Mouse (Mus musculus) cerebellum, postnatal 25 days (tissue): ENCODE results near the gene Klf14.

ENCODE experiments used
- DNase-seq, 2 experiments: peaks; one replicate each; pipeline ENCODE4 v3.0.0; 2021; ENCODE audit warnings: mixed read lengths in 2 of 2

The Klf14 gene

GRCm38 (mm10) chr6:30958736-30959540, at the start of gene Klf14:
Gene Klf14, minus strand, starts transcription at chr6:30959078.
- no peak for DNase-seq

GRCm38 (mm10) chr6:31006111-31006600, 47.3 kb upstream of the Klf14 start:
- no peak for DNase-seq

GRCm38 (mm10) chr6:30986393-30986792, 27.5 kb upstream of the Klf14 start:
- DNase-seq, result no peak

- no peak for DNase-seq
Observed at GRCm38 (mm10) chr6:30983021-30983420, 24.1 kb upstream of the Klf14 start.

GRCm38 (mm10) chr6:30982372-30982980, 23.6 kb upstream of the Klf14 start:
- no peak for DNase-seq

GRCm38 (mm10) chr6:30981351-30981750, 22.5 kb upstream of the Klf14 start:
- DNase-seq, result no peak

GRCm38 (mm10) chr6:30978615-30979014, 19.7 kb upstream of the Klf14 start:
- no peak for DNase-seq

- DNase-seq, result no peak
Observed at GRCm38 (mm10) chr6:30972121-30972520, 13.2 kb upstream of the Klf14 start.

GRCm38 (mm10) chr6:30957784-30958735, 818 bp downstream of the Klf14 start:
- peak; percentile 24 to 54 for DNase-seq

- DNase-seq, result no peak
Observed at GRCm38 (mm10) chr6:30939264-30939663, 19.6 kb downstream of the Klf14 start.

- DNase-seq, result no peak
Observed at GRCm38 (mm10) chr6:30922821-30923220, 36.1 kb downstream of the Klf14 start.

GRCm38 (mm10) chr6:30921826-30922225, 37.1 kb downstream of the Klf14 start:
- peak; percentile 9 to 14 for DNase-seq

- peak; percentile 22 to 41 for DNase-seq
Observed at GRCm38 (mm10) chr6:30920834-30921675, 37.8 kb downstream of the Klf14 start.

GRCm38 (mm10) chr6:30915473-30915872, 43.4 kb downstream of the Klf14 start, which contains the start of gene Tsga13:
Gene Tsga13, minus strand, starts transcription at chr6:30915573.
- no peak for DNase-seq

GRCm38 (mm10) chr6:30907970-30908369, 50.9 kb downstream of the Klf14 start:
- no peak for DNase-seq
